Mouse (Mus musculus) lung, postnatal 0 days (tissue): ENCODE data around the gene Gm15097. TPM values are rescaled to one million over a fixed set of nuclear protein-coding genes. Genes with fewer than 3 reads are reported as not detected.
"Not testable (repeated sequence)": the region's sequence is repeated elsewhere in the genome, so short reads cannot be mapped to it uniquely, and the experiment has no call there.

Experiments used
- ATAC-seq: fragments of 200-750 bp; cut with Nextera tagmentation; 2 replicates; pipeline ENCODE4 v1.8.0; 2017; ENCODE audit warnings: moderate library complexity
- DNase-seq: peaks from one replicate; pipeline ENCODE4 v3.0.0-alpha.2; 2016; ENCODE audit warnings: low spot score
- H3K27ac ChIP-seq: fragments of 300-500 bp; sonication (generic); 2 replicates; pipeline ENCODE4 v1.5.1; 2014; ENCODE audit warnings: antibody characterized with exemption, mild to moderate bottlenecking, low read length, mixed read lengths
- H3K27me3 ChIP-seq: fragments of 300-500 bp; sonication (generic); replicated peaks from 2 replicates; pipeline ENCODE4 v1.6.1; 2014; ENCODE audit warnings: low read length, mixed read lengths; ENCODE audit not compliant: insufficient read depth
- H3K36me3 ChIP-seq: fragments of 300-500 bp; sonication (generic); 2 replicates; pipeline ENCODE4 v1.6.1; 2014; ENCODE audit warnings: low read length, mixed read lengths; ENCODE audit not compliant: insufficient read depth
- H3K4me1 ChIP-seq: fragments of 300-500 bp; sonication (generic); 2 replicates; pipeline ENCODE4 v1.6.1; 2014; ENCODE audit warnings: antibody characterized with exemption, low read depth, low read length, mixed read lengths; ENCODE audit not compliant: insufficient read depth
- H3K4me2 ChIP-seq: fragments of 300-500 bp; sonication (generic); replicated peaks from 2 replicates; pipeline ENCODE4 v1.6.1; 2014; ENCODE audit warnings: low read depth, mild to moderate bottlenecking, low read length, moderate library complexity, mixed read lengths
- H3K4me3 ChIP-seq: fragments of 300-500 bp; sonication (generic); 2 replicates; pipeline ENCODE4 v1.5.1; 2014; ENCODE audit warnings: low read depth, low read length
- H3K9ac ChIP-seq: fragments of 300-500 bp; sonication (generic); replicated peaks from 2 replicates; pipeline ENCODE4 v1.6.1; 2014; ENCODE audit warnings: low read depth, mild to moderate bottlenecking
- H3K9me3 ChIP-seq: fragments of 300-500 bp; sonication (generic); 2 replicates; pipeline ENCODE4 v1.6.1; 2016; ENCODE audit warnings: low read length, mixed read lengths
- CTCF ChIP-seq: IDR thresholded peaks from 2 replicates; pipeline ENCODE4 v1.5.1; 2016; ENCODE audit warnings: antibody characterized with exemption, mild to moderate bottlenecking
- WGBS: fragments of 180-500 bp; shearing (Covaris S2); extraction: QIAGEN DNeasy Blood & Tissue Kit; methylation state at CpG from one replicate; pipeline ENCODE4 v1.1.7; 2014; 5-methylcytosine and 5-hydroxymethylcytosine counted together
- polyA plus RNA-seq: library from polyadenylated mRNA; unstranded; fragments of >200 nt; fragmentation: Nextera tagmentation; extraction: Ambion mirVana; gene quantifications from 2 replicates; pipeline ENCODE4 v1.2.1, GENCODE M21; 2015

The Gm15097 gene
- not detected in 2 replicates for polyA plus RNA-seq

DNA sequence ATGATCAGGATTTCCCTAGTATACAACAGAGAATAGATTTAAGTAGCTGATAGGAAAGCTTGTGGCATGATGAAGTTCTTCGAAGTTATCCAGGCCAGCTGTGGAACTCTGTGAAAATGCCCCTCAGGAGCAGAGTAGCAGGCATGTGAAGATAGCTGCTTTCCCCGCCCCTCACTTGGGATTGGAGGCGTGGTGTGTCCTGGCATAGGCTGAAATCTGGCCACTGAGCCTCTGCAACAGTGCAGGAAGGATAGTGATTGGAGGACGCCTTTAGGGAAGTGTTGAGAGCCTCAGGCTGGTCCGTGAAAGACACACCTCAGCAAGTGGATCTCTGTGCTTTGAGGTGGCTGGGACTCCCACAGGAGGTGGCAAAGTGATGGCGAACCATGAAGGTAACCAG lies at the start of gene Gm15097:
Gm15097 (plus strand) TSS at position 301 of the 400 bp plus-strand sequence.
- not testable (repeated sequence) for H3K27ac ChIP-seq, H3K9ac ChIP-seq, ATAC-seq, H3K27me3 ChIP-seq, H3K4me1 ChIP-seq, H3K4me2 ChIP-seq, DNase-seq, H3K36me3 ChIP-seq, H3K4me3 ChIP-seq, H3K9me3 ChIP-seq
- no CpG with 5 or more reads among the region's 6 CpGs for WGBS

DNA sequence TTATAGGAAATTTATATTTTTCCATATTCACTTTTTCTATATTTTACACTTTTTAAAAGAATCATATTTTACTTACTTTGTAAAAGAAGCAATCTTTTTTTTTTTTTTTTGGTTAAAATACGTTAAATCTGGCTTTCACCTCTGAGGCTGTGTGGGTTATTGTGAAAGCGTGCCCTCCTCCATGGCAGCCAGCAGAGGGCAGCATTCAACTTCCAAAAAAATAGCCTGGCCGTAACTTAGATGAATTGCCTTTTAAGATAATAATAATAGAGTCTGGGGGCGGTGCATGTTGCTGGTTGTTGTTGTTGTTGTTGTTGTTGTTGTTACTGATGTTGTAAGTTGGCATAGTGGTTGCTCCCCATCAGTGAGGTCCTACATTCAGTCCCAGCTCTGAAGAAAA lies 21.4 kb upstream of the Gm15097 start:
- H3K4me2 ChIP-seq, H3K4me3 ChIP-seq, H3K27ac ChIP-seq, H3K9ac ChIP-seq, H3K4me1 ChIP-seq, ATAC-seq, H3K36me3 ChIP-seq, H3K27me3 ChIP-seq, DNase-seq, H3K9me3 ChIP-seq: not testable (repeated sequence)
- TF ChIP-seq CTCF: peak; percentile 21; the same call in 1 of the 2 replicates
- WGBS: 44% methylated on average over 4 of the region's 4 CpGs

DNA sequence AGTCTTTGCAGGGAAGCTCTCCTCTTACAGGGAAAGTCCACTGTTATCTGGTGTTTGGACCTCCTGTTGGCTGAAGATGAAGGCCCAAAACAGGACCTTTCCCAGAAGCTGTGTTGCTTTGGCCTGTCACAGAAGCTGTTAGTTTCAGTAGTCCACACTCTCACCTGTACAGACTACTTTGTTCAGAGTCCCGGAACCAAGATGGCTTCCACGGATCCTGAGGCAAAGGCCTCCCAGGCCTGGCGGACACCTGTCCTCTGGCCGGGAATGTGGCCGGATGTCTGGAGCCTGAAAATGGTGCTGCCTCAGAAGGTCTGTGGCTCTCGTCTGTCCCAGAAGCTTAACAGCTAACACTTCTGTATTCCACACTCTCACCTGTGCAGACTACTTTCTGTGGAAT lies 26.9 kb downstream of the Gm15097 start:
- H3K36me3 ChIP-seq, DNase-seq, ATAC-seq, H3K27ac ChIP-seq, H3K27me3 ChIP-seq, H3K4me1 ChIP-seq, H3K9ac ChIP-seq, H3K9me3 ChIP-seq, H3K4me2 ChIP-seq, H3K4me3 ChIP-seq: not testable (repeated sequence)
- WGBS: 84% methylated on average over 6 of the region's 6 CpGs

Other genes with a start within 250 kb of the Gm15097 start
- gene Gm10439, start 189.9 kb upstream of the Gm15097 start, polyA plus RNA-seq: not detected in 2 replicates
- not detected in 2 replicates for gene Gm15091, start 157.2 kb downstream of the Gm15097 start, polyA plus RNA-seq